Mouse (Mus musculus) midbrain, postnatal 0 days (tissue): ENCODE measurements around the gene Cnnm2. TPM values are rescaled to one million over a fixed set of nuclear protein-coding genes. Genes with fewer than 3 reads are reported as not detected.

ENCODE experiments used
- ATAC-seq: fragments of 200-750 bp; cut with Nextera tagmentation; 2 replicates; pipeline ENCODE4 v1.8.0; 2017; ENCODE audit warnings: moderate number of reproducible peaks, mild to moderate bottlenecking, moderate TSS enrichment, moderate library complexity; ENCODE audit not compliant: low FRiP score
- DNase-seq: peaks from one replicate; pipeline ENCODE4 v3.0.0-alpha.2; 2015; ENCODE audit warnings: low spot score
- H3K27ac ChIP-seq: fragments of 300-500 bp; sonication (generic); 2 replicates; pipeline ENCODE4 v1.5.1; 2014; ENCODE audit warnings: low read depth, mild to moderate bottlenecking, low read length, mixed read lengths
- H3K27me3 ChIP-seq: fragments of 300-500 bp; sonication (generic); 2 replicates; pipeline ENCODE4 v1.6.1; 2014; ENCODE audit warnings: low read length, control low read depth, mixed read lengths; ENCODE audit not compliant: insufficient read depth
- H3K36me3 ChIP-seq: fragments of 300-500 bp; sonication (generic); 2 replicates; pipeline ENCODE4 v1.6.1; 2014; ENCODE audit warnings: low read length, control low read depth, mixed read lengths; ENCODE audit not compliant: insufficient read depth
- H3K4me1 ChIP-seq: fragments of 300-500 bp; sonication (generic); 2 replicates; pipeline ENCODE4 v1.6.1; 2014; ENCODE audit warnings: mild to moderate bottlenecking, control low read depth, antibody characterized with exemption, low read length, mixed read lengths; ENCODE audit not compliant: insufficient read depth
- H3K4me2 ChIP-seq: fragments of 300-500 bp; sonication (generic); 2 replicates; pipeline ENCODE4 v1.6.1; 2014; ENCODE audit warnings: low read depth, mild to moderate bottlenecking, low read length, mixed read lengths; ENCODE audit not compliant: poor library complexity, severe bottlenecking
- H3K4me3 ChIP-seq: fragments of 300-500 bp; sonication (generic); 2 replicates; pipeline ENCODE4 v1.5.1; 2014; ENCODE audit warnings: low read depth, mild to moderate bottlenecking, low read length, moderate library complexity
- H3K9ac ChIP-seq: fragments of 300-500 bp; sonication (generic); replicated peaks from 2 replicates; pipeline ENCODE4 v1.6.1; 2014; ENCODE audit warnings: mild to moderate bottlenecking, low read length, moderate library complexity, mixed read lengths; ENCODE audit not compliant: poor library complexity, severe bottlenecking
- H3K9me3 ChIP-seq: fragments of 300-500 bp; sonication (generic); 2 replicates; pipeline ENCODE4 v1.6.1; 2016; ENCODE audit warnings: low read length, control low read depth
- CTCF ChIP-seq: IDR thresholded peaks from 2 replicates; pipeline ENCODE4 v1.5.1; 2016; ENCODE audit warnings: antibody characterized with exemption, mild to moderate bottlenecking
- WGBS: fragments of 180-500 bp; shearing (Covaris S2); extraction: QIAGEN DNeasy Blood & Tissue Kit; methylation state at CpG from one replicate; pipeline ENCODE4 v1.1.7; 2014; 5-methylcytosine and 5-hydroxymethylcytosine counted together
- polyA plus RNA-seq: library from polyadenylated mRNA; unstranded; fragments of >200 nt; fragmentation: Nextera tagmentation; extraction: Ambion mirVana; gene quantifications from 2 replicates; pipeline ENCODE4 v1.2.1, GENCODE M21; 2015
- total RNA-seq: library from RNA; depleted of rRNA; stranded (reverse); fragments of >200 nt; gene quantifications from 2 replicates; pipeline ENCODE4 v1.2.3, GENCODE M21; 2014

Cnnm2 gene
- total and polyA plus RNA-seq, 2 experiments from 2014 or later, result 8.3 to 26.1 TPM

GRCm38 (mm10) chr19:46875790-46876189 is 114.4 kb downstream of the Cnnm2 start:
- peak; percentile 84 for TF ChIP-seq CTCF
- Histone ChIP-seq H3K4me3 (no peak overlapping the region), H3K9me3 (no peaks in the 10 kb centered on the region), H3K4me2 (no peak overlapping the region), H3K36me3 (peaks cover 12% of the 10 kb centered on the region), H3K4me1 (no peaks in the 10 kb centered on the region), H3K27ac (no peak overlapping the region), H3K9ac (no peak overlapping the region), H3K27me3 (no peaks in the 10 kb centered on the region)
- 44% methylated on average over 12 of the region's 12 CpGs for whole genome bisulfite sequencing
- ATAC-seq (0 out of 2 replicates have a peak, but pooled peaks have one; percentile 39), DNase-seq (peak; percentile 78)

GRCm38 (mm10) chr19:46877886-46878285 is 116.5 kb downstream of the Cnnm2 start:
- no peak overlapping the region for H3K4me2 ChIP-seq
- 88% methylated on average over 13 of the region's 13 CpGs for WGBS
- no peak for TF ChIP-seq CTCF
- DNase-seq, result no peak
- H3K9me3 ChIP-seq, result no peaks in the 10 kb centered on the region
- ATAC-seq, result no peak
- no peaks in the 10 kb centered on the region for H3K27me3 ChIP-seq
- H3K4me1 ChIP-seq, result no peaks in the 10 kb centered on the region
- peaks cover 18% of the 10 kb centered on the region for H3K36me3 ChIP-seq
- H3K27ac ChIP-seq, result no peak overlapping the region
- H3K9ac ChIP-seq, result no peak overlapping the region
- H3K4me3 ChIP-seq, result no peak overlapping the region

DNA sequence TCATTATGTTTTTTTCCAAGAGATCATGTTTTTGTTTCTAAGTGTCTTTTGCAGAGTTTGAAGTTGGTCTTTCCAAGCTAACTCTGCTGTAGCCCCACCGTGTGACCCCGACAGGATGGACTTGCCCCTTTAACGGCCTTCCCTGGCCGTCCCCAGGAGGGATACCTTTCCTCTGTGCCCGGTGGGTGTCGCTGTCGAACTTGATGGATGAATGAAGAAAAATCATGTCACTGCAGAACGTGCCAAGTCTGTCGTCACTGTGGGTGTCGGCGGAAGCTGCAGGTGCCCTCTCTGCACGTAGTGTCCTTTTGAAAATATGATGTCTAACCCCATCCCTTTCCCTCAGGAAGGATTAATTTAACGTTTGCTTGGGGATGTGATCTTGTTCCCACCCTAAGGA is 117.0 kb downstream of the Cnnm2 start:
- ATAC-seq, result no peak
- peak; percentile 79 for DNase-seq
- H3K36me3 ChIP-seq, result peaks cover 22% of the 10 kb centered on the region
- H3K9ac ChIP-seq, result no peak overlapping the region
- H3K27me3 ChIP-seq, result no peaks in the 10 kb centered on the region
- no peak overlapping the region for H3K27ac ChIP-seq
- H3K4me2 ChIP-seq, result no peak overlapping the region
- no peak overlapping the region for H3K4me3 ChIP-seq
- H3K4me1 ChIP-seq, result no peaks in the 10 kb centered on the region
- peak; percentile 59 for TF ChIP-seq CTCF
- 58% methylated on average over 13 of the region's 13 CpGs for WGBS
- no peaks in the 10 kb centered on the region for H3K9me3 ChIP-seq

GRCm38 (mm10) chr19:46879876-46880275 is 118.5 kb downstream of the Cnnm2 start:
- H3K27ac ChIP-seq, result no peak overlapping the region
- no peaks in the 10 kb centered on the region for H3K4me1 ChIP-seq
- WGBS, result 92% methylated on average over 2 of the region's 2 CpGs
- no peak for ATAC-seq
- peaks cover 35% of the 10 kb centered on the region for H3K36me3 ChIP-seq
- H3K4me2 ChIP-seq, result no peak overlapping the region
- TF ChIP-seq CTCF, result no peak
- no peak overlapping the region for H3K9ac ChIP-seq
- DNase-seq, result no peak
- H3K4me3 ChIP-seq, result no peak overlapping the region
- no peaks in the 10 kb centered on the region for H3K27me3 ChIP-seq
- H3K9me3 ChIP-seq, result no peaks in the 10 kb centered on the region

GRCm38 (mm10) chr19:46885365-46885764 is 124.0 kb downstream of the Cnnm2 start:
- no peak for ATAC-seq
- no peak for TF ChIP-seq CTCF

GRCm38 (mm10) chr19:46886826-46887225 is 125.4 kb downstream of the Cnnm2 start:
- H3K27ac ChIP-seq, result no peak overlapping the region
- ATAC-seq (no peak), DNase-seq (no peak)
- no peak overlapping the region for H3K4me2 ChIP-seq
- no peak overlapping the region for H3K4me3 ChIP-seq
- H3K9ac ChIP-seq, result no peak overlapping the region
- 88% methylated on average over 7 of the region's 7 CpGs for WGBS
- H3K27me3 ChIP-seq, result no peaks in the 10 kb centered on the region
- H3K9me3 ChIP-seq, result no peaks in the 10 kb centered on the region
- H3K36me3 ChIP-seq, result peaks cover 71% of the 10 kb centered on the region
- H3K4me1 ChIP-seq, result no peaks in the 10 kb centered on the region
- no peak for TF ChIP-seq CTCF

More at GRCm38 (mm10) chr19:46885365-46885764, 124.0 kb downstream of the Cnnm2 start:
- Histone ChIP-seq H3K4me3 (no peak overlapping the region), H3K9me3 (no peaks in the 10 kb centered on the region), H3K9ac (no peak overlapping the region), H3K4me1 (no peaks in the 10 kb centered on the region), H3K4me2 (no peak overlapping the region), H3K36me3 (peaks cover 64% of the 10 kb centered on the region), H3K27me3 (no peaks in the 10 kb centered on the region), H3K27ac (no peak overlapping the region)
- WGBS, result over 99% methylated on average over 4 of the region's 4 CpGs
- no peak for DNase-seq
